Mouse (Mus musculus) bone marrow, adult 2 months (tissue): Measurements from ENCODE around the gene Ankrd45.

Experiments used
- CTCF ChIP-seq: fragments of 200-500 bp; IDR thresholded peaks from 2 replicates; pipeline ENCODE4 v1.5.1; 2011; ENCODE audit warnings: low read length, control low read depth; ENCODE audit not compliant: control insufficient read depth, insufficient read depth
- POLR2A ChIP-seq: fragments of 200-500 bp; IDR thresholded peaks from 2 replicates; pipeline ENCODE4 v1.6.1; 2011; ENCODE audit warnings: low read depth, mild to moderate bottlenecking, control low read depth, low read length, borderline replicate concordance; ENCODE audit not compliant: control insufficient read depth

- TF ChIP-seq POLR2A (no peak), CTCF (peak; percentile 64)
Observed at GRCm38 (mm10) chr1:161170651-161171050, 28.2 kb downstream of the Ankrd45 start.
